Mouse (Mus musculus) cortical plate, adult 2 months (tissue): ENCODE measurements around the gene Akap6.

Experiments
- CTCF ChIP-seq: fragments of 200-500 bp; IDR thresholded peaks from 2 replicates; pipeline ENCODE4 v1.5.1; 2011; ENCODE audit warnings: mild to moderate bottlenecking, control low read depth, low read length; ENCODE audit not compliant: insufficient read depth; ENCODE audit errors: extremely low read depth
- POLR2A ChIP-seq: fragments of 200-500 bp; IDR thresholded peaks from 2 replicates; pipeline ENCODE4 v1.6.1; 2011; ENCODE audit warnings: mild to moderate bottlenecking, low read length, control low read depth; ENCODE audit not compliant: insufficient read depth; ENCODE audit errors: extremely low read depth

- TF ChIP-seq POLR2A (no peak), CTCF (no peak)
Observed at GRCm38 (mm10) chr12:52950660-52951059, 251.5 kb downstream of the Akap6 start.
